Mouse (Mus musculus) cerebellum, adult 18-20 months (tissue): Measurements from ENCODE around the gene Tmem164.

Experiments used
- DNase-seq, 2 experiments: peaks; one replicate each; pipeline ENCODE4 v3.0.0; 2021

Gene Tmem164

DNA sequence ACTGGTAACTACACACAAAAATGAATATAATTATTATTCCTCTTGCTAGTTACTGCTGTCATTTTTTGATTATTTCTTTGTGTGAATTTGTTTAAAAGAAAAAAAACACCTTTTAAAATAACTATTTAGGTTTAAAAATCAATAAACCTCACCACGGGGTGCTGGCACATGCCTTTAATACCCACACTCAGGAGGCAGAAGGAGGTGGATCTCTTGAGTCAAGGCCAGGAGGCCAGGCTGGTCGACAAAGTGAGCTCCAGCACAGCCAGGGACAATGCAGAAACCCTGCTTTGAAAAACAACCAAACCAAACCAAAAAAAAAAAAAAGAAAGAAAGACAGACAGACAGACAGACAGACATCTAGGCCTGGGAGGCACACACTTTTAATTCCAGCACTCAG, 12.1 kb downstream of the Tmem164 start:
- DNase-seq: peak; percentile 27 to 50

DNA sequence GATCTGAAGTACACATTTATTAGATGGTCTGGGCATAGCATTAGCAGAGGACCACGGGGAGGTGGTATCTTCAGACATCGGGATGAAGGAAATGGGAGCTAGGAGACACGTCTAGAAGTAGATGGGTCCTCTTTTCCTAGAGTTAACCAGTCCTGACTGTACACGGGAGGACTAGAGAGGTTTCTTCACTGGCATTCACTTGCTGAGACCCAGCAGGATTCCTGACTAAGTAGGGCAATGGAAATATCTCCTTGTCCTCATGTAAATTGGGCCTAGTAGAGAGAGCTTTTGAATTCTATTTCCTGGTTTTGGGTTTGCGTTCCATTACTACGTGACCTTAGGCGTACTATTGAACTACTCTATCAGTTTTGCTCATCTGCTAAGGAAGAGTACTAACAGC, 13.1 kb downstream of the Tmem164 start:
- DNase-seq: peak in 1 of 2 experiments; percentile 30

DNA sequence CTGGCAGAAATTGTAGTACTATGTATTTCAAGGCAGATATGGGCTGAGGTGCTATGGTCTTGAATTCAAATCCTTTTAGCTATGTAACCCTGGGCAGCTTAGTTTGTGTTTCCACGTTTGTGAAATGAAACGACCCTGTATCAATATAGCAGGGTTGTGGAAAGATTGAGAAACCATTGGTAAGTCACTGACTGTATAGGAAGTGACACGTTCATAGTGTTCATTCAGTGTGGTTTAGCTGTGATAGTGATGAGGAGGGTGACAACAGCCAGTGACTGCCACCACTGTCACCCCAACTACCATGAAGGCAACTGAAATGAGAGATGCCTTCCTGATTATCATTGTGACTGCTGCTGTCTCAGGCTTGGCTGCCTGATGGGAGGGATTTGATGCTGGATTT, 13.7 kb downstream of the Tmem164 start:
- no peak for DNase-seq

DNA sequence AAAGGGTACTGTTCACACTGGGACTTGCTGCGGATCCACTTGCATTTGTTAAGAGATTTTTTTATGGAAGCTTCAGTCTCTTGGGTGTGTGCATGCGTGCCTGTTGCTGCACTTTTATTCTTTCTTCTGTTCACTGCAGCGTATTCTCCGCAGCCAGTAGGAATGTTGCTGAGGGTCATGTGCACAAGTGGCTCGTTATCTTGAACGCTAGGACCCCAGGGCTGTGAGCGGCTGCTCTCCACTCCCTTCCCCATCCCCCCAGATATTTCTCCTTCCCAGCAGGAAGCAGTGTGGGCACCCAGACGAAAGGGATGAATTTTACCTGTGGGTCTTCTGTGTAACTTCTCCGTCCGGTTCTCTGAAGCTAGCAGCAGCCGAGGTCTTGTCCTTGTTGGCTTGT, 15.6 kb downstream of the Tmem164 start:
- DNase-seq: no peak

DNA sequence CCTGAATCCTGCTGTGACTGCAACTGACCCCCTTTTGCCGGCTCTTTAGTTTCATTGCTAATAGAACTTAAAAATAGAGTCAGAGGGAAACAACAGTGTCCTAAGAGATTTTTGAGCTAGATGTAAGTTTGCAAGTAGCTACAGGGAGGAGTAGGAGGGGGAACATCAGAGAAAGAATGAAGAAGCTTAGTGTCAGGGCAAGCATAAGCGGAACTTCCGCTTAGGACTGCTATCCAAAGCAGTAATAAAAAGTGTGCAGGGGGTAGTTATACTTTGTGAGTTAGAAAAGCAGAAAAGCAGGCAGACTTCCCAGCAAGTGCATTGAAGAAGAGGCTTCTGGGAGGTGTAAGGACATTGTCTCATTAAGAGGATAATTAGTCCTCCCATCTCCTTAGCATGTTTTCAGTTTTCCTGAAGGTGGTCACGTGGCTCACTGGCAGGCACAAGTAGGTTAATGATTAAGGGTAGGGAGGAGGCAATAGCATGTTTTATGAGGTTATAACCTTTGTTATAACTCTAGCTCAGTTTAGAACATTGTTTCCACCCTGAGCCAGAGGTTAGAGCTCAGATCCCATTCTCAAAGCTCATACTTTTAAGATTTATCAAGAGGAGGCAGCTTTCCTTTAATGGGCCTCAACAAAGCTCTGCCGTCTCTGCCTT, 16.5 kb downstream of the Tmem164 start:
- no peak for DNase-seq

DNA sequence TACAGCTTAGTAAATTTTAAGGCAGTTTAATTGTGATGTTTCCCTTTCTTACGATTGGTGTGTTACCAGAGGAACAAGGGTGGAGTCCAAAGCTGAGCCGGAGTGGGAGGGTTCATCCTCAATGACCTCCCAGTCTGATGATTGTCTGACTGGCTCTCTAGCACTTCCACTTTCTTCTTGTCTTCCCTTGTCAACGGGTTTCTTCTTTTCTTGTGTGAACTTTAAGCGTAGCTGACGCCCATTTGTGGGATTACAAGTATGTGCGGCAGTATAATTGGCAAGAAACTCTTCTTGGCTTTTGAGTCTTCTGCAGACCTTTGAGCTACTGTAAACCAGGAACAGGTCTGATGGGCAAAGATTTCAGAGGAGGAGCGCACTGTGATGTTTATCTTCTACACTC, 17.0 kb downstream of the Tmem164 start:
- no peak for DNase-seq

DNA sequence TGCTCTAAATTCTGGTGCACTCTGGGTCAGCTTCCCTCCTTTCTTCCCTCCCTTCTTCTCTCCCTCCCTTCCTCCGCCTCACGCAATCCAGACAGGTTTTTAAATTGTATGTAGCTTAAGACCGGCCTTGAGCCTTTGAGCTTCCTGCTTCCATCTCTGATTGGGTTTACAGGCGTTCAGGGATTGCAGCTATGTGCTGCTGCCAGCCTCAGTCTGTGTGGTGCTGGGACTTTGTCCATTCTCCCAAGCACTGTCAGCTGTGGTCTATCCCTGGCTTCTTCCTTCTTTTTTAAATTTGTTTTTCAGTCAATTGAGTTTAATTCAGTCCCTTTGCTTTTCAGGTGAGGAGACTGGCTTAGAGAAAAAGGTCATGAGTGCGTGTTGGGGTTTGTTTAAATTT, 20.9 kb downstream of the Tmem164 start:
- DNase-seq: no peak

DNA sequence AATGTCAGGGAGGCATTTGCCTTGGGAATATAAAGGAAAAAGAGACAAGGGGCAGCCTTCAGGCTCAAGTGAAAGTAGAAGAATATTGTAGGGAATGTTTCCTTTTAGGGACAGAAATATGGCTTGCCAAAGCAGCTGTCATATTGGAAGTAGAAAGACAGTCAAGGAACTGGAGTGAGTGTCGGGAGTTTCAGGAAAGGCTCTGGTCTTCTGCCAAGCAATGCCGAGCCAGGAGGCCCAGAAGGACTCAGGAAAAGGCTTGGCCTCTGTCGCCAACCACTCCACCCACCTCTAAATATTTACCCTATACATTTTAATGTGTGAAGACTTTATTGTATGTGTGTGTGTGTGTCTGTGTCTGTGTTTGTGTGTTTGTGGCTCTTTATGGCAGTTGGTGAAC, 21.4 kb downstream of the Tmem164 start:
- peak; percentile 26 to 45 for DNase-seq

DNA sequence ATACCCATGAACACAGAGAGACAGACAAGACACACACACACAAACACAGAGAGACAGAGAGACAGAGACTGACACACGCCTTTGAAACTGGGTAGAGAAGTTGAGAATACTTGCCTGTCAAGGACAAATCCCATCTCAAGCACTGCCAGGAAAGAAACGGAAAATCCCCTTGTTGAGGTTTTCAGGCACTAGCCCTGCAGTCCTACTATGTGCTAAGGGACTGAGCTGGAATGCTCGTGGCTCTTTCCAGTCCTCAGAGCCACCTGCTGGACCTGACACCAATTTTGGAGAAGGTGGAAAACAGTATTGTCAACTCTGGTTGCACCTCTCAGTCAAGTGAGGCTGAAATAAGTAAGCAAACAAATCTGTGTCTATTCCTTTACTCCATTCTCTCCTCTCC, 22.7 kb downstream of the Tmem164 start:
- DNase-seq: no peak

DNA sequence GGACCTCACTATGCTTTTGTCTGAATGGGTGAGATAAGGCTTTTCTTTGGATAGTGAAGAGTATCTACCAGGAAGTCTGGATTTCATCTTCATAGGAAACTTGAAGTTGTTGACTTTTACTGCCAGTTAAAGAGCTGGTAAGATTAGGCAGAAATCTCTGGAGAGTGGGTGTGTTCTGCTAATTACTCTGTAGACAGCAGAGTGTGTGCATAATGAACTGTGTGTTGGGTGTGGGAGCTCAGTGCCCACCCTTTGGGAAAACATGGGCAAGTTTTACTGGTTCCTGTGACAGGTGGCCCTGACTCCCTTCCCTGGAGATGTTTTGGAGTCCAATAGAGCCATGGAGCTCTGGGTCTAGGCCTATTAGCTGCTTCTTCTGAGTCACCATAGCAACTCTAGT, 27.1 kb downstream of the Tmem164 start:
- no peak for DNase-seq

DNA sequence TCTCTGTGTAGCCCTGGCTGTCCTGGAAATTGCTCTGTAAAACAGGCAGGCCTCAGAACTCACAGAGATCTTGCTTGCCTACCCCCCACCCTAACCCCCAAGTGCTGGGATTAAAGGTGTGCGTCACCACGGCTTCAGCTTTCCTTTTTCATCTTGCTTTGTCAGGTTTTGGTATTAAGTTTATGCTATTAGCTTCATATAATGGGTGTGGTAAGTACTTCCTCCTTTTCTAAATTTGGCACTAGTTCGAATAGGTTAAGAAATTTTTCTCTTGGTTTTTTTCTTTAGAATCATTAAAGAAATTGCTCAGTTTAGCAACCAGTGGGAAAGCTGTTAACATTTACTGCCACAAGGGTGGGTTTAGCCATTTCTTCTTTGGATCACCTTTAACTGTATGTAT, 34.8 kb downstream of the Tmem164 start:
- DNase-seq: no peak

DNA sequence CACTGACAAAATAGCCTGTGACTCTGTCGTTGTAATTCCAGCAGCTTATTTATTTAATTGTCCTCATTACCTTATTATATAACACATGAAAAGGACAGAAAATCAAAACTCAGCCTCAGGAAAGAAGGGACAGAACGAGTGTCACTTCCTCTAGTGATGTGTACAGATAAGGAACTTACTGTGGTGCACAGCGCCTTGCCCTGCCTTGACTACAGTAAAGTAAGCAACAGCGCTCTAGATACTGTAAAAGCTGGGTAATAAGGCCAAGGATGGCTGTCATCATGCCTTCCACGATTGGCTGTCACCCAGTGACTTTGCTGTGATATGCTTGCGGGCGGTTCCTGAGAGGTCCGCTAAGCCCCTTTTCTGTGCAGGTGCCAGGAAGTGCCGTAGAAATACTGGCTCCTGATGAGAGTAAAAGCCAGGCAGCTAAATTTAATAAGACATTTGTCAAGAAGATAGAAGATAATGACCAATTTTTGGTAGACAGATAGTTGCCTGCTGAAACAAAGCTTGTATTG, 36.8 kb downstream of the Tmem164 start:
- DNase-seq: no peak

DNA sequence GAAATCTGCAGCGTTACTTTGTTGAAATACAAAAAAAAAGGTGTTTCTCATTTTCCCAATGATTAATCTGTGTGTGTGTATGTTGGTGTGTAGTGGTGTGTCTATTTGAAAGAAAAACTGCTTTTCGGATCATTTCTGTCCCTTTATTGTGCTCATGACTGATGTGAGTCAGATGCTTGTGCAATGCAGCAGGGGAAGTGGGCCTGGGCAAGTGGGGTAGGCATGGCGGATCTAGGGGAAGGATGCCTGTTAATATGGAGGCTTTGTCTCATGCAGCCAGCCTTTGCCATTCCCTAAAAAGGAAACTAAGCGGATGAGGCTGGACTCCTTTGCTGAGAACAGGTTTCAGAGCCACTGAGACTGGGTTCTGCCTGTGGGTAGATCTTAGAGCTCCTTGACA, 37.6 kb downstream of the Tmem164 start:
- no peak for DNase-seq

DNA sequence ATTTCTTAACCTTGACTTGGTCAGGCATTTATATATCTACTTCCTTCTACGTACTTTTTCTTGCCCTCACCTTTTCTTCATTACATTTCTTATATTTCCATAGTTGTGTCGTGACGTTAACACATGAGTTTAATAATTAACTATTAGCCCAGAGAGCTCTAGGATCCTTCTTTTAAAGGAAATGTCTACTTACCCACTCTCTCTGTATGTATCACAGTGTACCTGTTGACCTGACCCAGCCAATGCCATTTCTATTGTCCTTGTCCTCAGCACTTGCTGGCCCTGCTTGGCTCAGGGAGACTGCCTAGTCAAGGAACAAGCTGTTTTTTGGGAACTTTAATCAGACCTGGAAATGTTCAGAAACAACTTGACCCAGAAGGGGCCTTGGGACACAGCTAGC, 40.7 kb downstream of the Tmem164 start:
- DNase-seq: no peak

DNA sequence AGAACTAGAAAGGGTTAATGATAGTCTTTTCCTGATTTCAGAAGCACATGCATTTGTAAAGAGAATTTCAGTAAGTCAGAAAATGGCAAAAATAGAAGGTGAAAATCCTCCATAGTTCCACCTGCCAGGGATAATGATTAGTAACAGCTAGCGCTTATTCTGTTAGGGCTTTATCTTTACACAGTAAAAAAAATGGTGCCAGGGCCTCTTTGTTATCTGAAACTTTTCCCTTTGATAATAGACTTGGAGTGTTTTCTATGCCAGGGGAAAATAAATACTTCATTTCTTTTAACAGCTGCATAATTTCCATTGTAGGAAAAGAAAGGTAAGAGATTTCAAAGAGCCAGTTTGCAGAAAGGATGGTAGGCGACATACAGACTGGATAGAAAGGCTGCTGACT, 43.0 kb downstream of the Tmem164 start:
- no peak for DNase-seq

DNA sequence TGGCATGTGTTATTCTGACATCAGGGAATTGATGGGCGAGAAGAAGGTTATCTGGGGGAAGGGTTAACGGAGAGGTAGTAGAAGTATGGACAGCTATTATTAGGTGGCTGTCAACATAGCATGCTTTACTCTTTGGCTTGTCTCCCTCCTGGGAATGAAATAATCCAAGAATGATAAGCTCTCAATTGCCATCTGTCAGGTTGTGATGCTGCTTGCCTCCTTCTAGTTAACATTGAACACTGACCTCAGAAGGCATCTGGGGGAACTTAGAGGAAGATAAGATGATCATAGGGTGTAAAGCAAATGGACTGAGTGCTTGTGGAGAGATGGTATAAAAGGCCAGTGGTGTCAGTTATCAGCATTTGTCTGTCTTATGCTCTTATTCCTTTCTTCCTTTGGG, 44.4 kb downstream of the Tmem164 start:
- DNase-seq: peak in 1 of 2 experiments; percentile 4

DNA sequence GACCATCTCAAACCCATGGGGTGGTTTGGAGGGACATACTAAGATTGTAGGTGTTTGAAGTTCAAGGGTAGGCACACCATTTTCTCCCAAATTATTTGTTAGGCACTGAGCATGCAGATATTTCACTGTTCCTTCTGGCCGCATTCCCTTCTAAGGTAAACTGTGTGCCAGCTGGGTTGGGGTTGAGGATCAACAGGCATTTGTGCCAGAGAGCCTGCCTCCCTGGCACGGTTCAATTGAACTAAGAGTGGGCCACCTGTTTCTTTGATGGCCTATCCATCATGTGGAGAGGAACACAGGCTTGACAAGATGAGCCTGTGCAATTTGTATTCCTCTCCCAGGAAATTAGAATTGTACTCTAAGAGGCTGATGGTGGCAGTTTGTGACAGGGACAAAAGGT, 45.1 kb downstream of the Tmem164 start:
- peak; percentile 51 to 72 for DNase-seq

DNA sequence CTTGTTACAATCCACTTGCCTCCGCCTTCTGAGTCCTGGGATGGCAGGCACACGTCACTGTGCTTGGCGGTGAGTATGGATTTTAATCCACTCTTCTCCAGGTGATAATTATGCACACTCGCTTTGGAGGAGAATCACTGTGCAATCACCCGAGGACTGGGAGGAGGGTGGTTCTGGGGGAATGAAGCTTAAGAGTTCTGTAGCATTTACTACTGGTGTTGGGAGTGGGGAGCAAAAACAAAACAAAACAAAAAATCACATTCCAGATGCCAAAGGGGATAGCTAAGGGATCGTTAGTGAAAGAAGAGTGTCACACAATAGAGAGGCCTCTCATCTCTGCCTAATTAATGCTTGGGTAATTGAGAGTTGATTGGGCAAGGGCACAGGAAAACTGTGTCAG, 46.6 kb downstream of the Tmem164 start:
- no peak for DNase-seq

DNA sequence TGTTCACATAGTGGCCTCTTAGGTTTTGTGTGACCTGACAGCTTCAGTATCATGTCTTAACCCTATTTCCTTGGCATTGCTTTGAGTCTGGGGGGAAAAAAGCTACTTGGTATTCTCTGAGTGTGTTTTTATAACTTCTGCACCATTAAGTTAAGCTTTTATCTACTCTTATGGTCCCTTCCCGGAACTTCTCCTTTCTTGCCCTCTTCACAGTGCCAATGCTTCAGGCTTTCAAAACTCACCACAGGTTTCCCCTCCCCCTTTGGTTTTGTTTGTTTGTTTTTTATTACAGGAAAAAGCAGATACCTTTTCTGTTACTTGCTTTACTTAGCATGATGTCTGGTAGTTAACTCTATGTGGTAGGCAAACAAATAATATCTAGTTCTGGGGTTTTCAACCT, 47.8 kb downstream of the Tmem164 start:
- DNase-seq: no peak

DNA sequence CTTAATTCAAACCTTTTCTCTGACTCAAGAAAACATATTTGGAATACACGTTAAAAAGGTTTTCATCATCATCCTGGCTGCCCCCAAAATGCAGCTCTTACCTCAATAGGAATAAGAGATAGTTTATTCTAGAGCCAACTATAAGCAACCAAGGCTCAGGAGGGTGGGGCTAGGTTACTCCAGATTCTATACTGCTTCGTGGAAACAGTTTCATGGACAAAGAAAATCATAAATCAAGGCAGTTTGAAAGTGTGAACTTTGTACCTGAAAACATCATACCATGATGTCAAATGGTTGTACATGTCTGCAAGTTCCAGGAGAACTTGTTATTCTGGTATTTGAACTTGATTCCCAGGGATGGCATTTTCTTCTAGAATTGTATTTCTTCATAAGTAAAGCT, 48.3 kb downstream of the Tmem164 start:
- DNase-seq: no peak

DNA sequence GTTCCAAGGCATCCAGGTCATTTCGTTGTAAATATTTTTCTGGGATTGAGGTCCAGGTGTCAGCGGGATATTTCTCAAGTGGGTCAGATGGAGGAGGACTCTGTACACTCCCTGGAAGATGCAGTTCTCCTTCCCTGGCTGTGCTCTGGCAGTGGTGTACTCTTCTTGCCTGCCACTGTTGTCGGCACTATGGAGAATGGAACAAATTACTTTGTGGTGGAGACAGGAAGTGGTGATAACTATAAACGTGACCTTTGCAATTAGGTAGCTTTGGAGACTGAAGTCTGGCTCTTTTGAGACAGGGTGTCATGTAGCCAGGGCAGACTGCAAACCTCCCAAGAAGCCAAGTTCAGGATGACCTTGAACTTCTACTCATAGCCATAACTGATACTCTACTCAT, 55.9 kb downstream of the Tmem164 start:
- DNase-seq: no peak

DNA sequence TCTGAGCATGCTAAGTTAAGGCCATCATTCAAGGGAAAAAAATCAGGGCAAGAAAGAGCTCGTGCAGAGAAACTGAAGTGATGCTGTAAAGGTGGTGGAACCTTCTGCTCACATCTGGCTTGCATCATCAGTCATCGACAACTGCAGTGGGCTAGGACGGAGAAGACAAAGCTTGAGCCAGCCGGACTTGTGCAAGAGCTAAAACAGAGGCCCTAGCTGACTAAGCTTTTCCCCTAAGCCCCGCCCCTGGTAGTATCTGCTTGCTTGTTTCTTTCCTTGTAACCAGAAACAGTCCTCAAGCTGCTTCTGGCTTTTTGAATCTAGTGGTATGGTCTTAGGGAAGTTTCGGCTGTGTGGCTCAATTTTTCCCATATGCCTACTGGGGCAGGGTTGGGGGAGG, 56.5 kb downstream of the Tmem164 start:
- no peak for DNase-seq

DNA sequence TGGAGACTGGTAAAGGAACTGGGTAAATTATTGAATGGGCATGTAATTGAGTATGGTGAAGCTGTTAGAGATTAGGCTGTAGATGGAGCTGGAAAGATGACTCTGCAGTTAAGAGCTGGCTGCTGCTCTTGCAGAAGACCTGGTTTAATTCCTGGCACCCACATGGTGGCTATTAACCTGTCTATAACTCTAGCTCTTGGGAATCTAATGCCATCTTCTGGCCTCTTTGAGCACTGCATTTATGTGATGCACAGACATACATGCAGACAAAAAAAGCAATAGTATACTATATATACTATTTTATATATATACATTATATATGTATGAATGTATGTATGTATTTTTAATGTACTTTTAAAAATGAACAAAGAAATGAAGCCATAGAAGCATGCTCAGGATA, 66.2 kb downstream of the Tmem164 start:
- DNase-seq: no peak

DNA sequence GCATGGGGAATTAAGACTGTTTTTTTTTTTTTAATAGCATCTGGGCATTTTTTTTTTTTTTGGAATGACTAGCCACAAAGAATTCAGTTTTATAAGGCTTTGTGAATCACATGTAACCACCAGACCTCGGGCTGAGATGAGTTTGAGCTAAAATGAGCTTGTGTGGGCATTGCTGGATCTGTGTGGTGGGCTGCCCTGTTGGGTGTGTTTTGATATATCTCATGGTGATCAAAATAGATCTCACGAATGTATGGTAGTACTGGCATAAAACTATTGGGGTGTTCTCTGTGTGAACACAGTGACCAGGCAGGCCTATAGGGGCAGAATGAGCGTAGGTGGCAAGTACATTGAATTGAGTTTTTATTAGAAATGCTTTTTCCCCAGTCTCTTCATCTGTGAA, 67.4 kb downstream of the Tmem164 start:
- no peak for DNase-seq

DNA sequence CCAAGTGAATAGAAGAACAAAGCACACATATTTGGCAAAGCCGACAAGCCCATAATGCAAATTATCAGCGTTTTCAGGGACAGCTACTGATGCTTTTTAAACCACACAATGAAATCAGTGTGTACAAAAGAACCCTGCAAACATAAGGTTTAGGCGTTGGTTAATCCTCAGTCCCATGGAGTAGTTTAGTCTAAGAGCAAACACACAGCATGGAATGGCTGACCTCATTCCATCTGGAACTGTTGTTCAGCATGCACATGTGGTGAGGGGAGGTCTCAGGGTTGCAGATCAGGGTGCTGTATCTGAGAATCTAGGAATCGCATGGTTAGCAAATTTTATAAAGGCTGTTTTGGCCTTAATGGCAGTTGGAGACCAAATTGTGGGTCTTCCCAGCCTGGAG, 69.6 kb downstream of the Tmem164 start:
- DNase-seq: no peak

DNA sequence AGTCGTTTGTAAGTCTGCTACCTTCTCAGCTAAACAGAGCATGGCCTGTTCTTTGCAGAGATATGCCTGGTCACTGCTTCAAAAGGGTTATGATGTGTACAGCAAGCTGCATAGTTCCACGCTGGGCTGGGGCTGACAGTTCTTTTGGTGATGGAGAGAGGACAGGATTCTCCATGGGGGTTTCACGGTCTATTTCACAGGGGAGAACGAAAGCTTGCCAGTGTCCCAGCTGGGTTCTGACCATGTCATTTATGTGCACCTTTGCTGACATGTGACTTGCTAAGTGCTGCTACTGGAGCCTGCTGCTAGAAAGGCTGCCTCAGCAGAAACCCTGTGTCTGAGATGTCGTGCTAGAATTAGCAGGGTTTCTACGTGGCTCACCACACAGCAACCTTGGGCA, 74.3 kb downstream of the Tmem164 start:
- peak; percentile 10 to 23 for DNase-seq
